Mouse (Mus musculus) G1E (cell line): ENCODE measurements around the gene Rpl15. TPM values are rescaled to one million over a fixed set of nuclear protein-coding genes. Genes with fewer than 3 reads are reported as not detected.
"Not testable (repeated sequence)": the region's sequence is repeated elsewhere in the genome, so short reads cannot be mapped to it uniquely, and the experiment has no call there.

ENCODE experiments used
- ATAC-seq: 2 replicates; pipeline ENCODE4 v1.8.0; 2016; ENCODE audit warnings: mild to moderate bottlenecking; ENCODE audit not compliant: insufficient number of reproducible peaks, poor library complexity, low FRiP score, severe bottlenecking; ENCODE audit errors: extremely low read depth
- DNase-seq: peaks from one replicate; pipeline ENCODE4 v3.0.0; 2012; ENCODE audit warnings: low spot score
- H3K27me3 ChIP-seq: 2 replicates; pipeline ENCODE4 v1.6.1; 2012; ENCODE audit warnings: mild to moderate bottlenecking, low read length, inconsistent platforms; ENCODE audit not compliant: insufficient read depth
- H3K36me3 ChIP-seq: replicated peaks from 2 replicates; pipeline ENCODE3; 2012; ENCODE audit warnings: mild to moderate bottlenecking, inconsistent platforms
- H3K4me1 ChIP-seq: 2 replicates; pipeline ENCODE4 v1.6.1; 2012; ENCODE audit warnings: low read depth, low read length, inconsistent platforms, mixed read lengths; ENCODE audit not compliant: insufficient read depth
- H3K4me3 ChIP-seq: 2 replicates; pipeline ENCODE4 v1.5.1; 2012; ENCODE audit warnings: low read depth, mild to moderate bottlenecking, inconsistent platforms, low read length, moderate library complexity, mixed read lengths
- H3K9me3 ChIP-seq: replicated peaks from 2 replicates; pipeline ENCODE4 v1.6.1; 2012; ENCODE audit warnings: inconsistent platforms
- CTCF ChIP-seq: IDR thresholded peaks from 2 replicates; pipeline ENCODE4 v1.5.1; 2012; ENCODE audit warnings: low read depth, low read length, inconsistent platforms, mixed read lengths
- GATA1 ChIP-seq: IDR thresholded peaks from 2 replicates; pipeline ENCODE4 v1.6.1; 2012; ENCODE audit warnings: borderline replicate concordance, low read length, inconsistent platforms, mixed read lengths
- GATA2 ChIP-seq: IDR thresholded peaks from 2 replicates; pipeline ENCODE4 v1.6.1; 2012; ENCODE audit warnings: low read depth, low read length, inconsistent platforms, borderline replicate concordance
- POLR2AphosphoS5 ChIP-seq: IDR thresholded peaks from 2 replicates; pipeline ENCODE4 v1.6.1; 2012; ENCODE audit warnings: low read depth, low read length, inconsistent platforms; ENCODE audit not compliant: insufficient replicate concordance
- TAL1 ChIP-seq: conservative IDR thresholded peaks from 2 replicates; pipeline ENCODE4 v1.6.1; 2012; ENCODE audit warnings: low read depth, low read length, inconsistent platforms, mixed read lengths
- polyA plus RNA-seq: library from polyadenylated mRNA; stranded (reverse); fragments of >175 nt; gene quantifications from 2 replicates; pipeline ENCODE4 v1.2.3, GENCODE M21; 2012
- total RNA-seq, 2 experiments: library from RNA; stranded (forward) in 1 of 2; stranded (reverse) in 1 of 2; fragments of 200-1000 nt in 1 of 2; fragments of >200 nt in 1 of 2; fragmentation: Nextera tagmentation in 1 of 2; gene quantifications; 2 replicates each; pipeline ENCODE4 v1.2.3; 2014 to 2017

Gene Rpl15
- total and polyA plus RNA-seq, 3 experiments = 145 to 2,038 (median 1,734) TPM

DNA sequence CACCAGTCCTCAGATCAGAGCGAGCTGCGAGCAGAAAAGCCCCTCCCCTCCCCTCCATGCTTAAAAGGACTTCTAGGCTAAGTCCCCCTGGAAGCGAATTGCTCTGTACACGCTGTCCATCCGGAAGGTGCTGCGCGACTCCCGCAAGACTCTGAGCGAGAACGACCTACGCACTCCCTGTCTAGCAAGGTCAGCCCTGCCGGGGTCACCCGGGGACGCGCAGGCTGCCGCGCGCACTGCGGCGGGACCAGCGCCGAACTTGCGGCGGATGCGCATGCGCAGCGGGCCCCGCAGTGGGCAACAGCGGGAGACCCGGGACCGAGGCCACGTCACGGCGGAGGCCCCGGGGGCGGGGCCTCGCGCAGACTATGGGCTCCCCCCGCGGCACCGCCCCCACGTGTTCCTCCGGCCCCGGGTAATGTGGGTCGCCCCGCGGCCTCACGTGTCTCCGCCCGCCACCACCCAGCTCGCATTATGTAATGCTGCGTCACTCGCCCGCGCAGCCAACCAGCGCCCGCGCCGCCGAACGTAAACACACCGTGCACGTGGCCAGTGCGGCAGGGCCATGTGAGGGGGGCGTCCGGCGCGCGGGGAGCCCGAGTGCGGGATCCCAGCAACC lies 33.0 kb downstream of the Rpl15 start:
- H3K9me3 ChIP-seq = no peaks in the 10 kb centered on the region
- H3K4me3 ChIP-seq = peak overlapping the region; percentile 83
- TF ChIP-seq GATA1 = no peak
- TF ChIP-seq POLR2AphosphoS5 = no peak
- TF ChIP-seq CTCF = no peak
- TF ChIP-seq TAL1 = no peak
- TF ChIP-seq GATA2 = no peak
- ATAC-seq (peak; percentile 84), DNase-seq (peak; percentile 98)
- H3K4me1 ChIP-seq = peaks cover 17% of the 10 kb centered on the region
- H3K36me3 ChIP-seq = no peaks in the 10 kb centered on the region
- H3K27me3 ChIP-seq = peaks cover 5% of the 10 kb centered on the region; the same call in 1 of the 2 replicates

DNA sequence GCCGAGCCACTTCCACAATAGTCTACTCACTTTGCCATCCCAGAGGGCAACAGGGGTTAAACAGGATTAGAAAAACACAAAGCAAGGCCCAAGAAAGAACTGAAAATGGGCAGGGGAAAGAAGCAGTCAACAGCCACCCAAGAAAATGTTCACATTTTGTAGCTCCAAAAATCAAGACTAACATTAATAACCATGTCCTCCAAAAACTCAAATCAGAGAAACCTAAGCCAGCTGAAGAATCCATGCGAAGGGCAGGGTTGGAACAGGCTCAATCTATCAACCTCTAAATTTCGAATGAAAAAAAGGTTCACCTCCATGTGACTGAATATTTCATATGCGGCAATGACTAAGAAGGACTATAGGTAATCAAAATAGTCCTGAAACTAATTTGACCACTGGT lies 33.8 kb downstream of the Rpl15 start:
- ATAC-seq = no peak
- Histone ChIP-seq H3K4me3 (no peak overlapping the region), H3K4me1 (peaks cover 17% of the 10 kb centered on the region), H3K27me3 (no peaks in the 10 kb centered on the region), H3K9me3 (no peaks in the 10 kb centered on the region), H3K36me3 (no peaks in the 10 kb centered on the region)
- DNase-seq = no peak
- TF ChIP-seq CTCF (no peak), GATA1 (no peak), TAL1 (no peak), POLR2AphosphoS5 (no peak), GATA2 (no peak)

DNA sequence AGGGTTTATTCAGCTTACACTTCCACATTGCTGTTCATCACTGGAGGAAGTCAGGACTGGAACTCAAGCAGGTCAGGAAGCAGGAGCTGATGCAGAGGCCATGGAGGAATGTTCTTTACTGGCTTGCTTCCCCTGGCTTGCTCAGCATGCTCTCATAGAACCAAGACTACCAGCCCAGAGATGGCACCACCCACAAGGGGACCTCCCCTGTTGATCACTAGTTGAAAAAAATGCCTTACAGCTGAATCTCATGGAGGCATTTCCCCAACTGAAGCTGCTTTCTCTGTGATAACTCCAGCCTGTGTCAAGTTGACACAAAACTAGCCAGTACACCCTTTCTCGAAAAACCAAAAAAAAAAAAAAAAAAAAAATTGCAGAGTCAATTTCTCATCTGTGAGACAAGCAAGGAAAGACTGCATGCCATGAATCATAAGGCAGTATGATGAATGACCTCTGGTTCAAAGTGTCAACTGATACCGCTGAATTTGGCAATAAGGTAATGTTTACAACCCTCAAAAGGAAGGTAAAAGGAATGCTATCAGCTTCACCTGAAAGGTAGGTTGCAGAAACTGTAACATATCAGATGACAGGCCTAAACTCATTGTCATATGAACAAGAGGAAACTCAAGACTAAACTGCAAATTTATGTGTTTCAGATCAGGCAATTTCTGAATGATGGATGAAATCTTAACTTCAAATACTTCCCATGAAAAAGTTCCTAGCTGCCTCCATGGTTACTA lies 34.5 kb downstream of the Rpl15 start:
- not testable (repeated sequence) for H3K9me3 ChIP-seq, ATAC-seq

DNA sequence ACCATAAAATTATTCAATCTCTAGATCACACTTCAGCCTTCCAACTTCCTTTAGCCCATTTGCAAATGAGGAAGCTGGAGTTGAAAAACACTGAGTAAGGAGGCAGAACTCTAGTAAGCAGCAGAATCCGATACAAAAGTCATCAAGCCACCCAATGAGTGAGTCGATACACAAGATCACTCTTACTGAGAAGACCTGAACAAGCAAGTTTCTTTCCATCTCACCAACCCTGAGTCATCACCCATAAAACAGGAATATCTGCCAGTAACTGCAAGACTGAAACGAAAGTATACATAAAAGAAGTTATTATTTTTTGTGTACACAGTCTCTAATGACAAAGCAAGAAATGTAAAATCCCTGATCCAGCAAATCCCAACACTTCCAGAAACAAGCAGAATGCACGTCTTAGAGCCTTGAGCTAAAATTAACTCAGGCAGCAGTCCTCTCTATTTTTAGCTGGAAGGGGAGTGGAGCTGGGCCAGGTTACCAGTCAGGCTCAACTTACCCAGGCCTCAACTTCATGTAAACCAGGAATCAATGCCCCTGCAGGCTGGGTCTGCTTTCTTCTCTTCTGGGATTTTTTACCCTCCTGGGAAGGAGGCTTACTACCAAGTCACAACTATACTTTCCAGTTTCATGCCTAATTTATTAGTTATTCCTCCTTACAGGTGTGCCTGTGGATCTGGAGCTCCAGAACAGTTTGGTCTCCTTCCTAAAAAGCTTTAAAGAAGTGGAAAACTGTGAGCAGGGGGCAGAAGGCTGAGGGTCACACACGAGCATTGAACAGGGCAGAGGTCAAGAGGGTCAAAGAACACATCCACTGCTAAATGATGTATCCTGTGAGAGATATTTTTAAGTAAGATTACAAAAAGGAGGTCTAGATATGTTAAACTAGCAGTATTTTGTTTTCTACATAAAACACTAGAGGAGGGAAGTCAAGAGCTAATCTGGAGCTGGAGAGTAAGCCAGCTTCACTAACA lies 36.9 kb downstream of the Rpl15 start:
- Histone ChIP-seq H3K4me1 (peaks cover 11% of the 10 kb centered on the region), H3K4me3 (no peak overlapping the region), H3K36me3 (no peaks in the 10 kb centered on the region), H3K27me3 (no peaks in the 10 kb centered on the region), H3K9me3 (no peaks in the 10 kb centered on the region)
- TF ChIP-seq CTCF (no peak), GATA1 (no peak), POLR2AphosphoS5 (no peak)
- ATAC-seq (no peak), DNase-seq (no peak)

More for the DNA sequence above, 34.5 kb downstream of the Rpl15 start:
- H3K36me3 ChIP-seq, DNase-seq, H3K4me3 ChIP-seq, H3K27me3 ChIP-seq: not testable (repeated sequence)
- peaks cover 17% of the 10 kb centered on the region for H3K4me1 ChIP-seq

DNA sequence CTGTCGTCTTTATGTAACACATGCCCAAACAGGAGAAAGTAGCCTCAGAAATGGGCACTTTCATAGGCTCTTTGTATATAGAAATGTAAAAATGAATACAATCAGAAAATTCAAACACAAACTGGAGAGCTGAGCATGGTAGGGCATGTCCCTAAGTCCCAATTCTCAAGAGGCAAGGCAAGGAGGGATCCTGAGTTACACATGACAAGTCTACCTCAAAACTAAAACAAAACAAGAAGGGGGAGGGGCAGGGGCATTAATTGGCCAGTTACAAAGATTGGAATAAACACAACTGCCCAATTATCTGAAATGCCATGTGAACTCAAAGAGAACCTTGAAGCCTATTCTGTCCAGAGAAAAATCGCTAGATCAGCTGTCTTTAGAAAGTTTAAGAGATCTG lies 38.1 kb downstream of the Rpl15 start:
- TF ChIP-seq POLR2AphosphoS5 = no peak
- TF ChIP-seq CTCF = no peak
- TF ChIP-seq GATA2 = no peak
- TF ChIP-seq GATA1 = no peak
- TF ChIP-seq TAL1 = no peak
- Histone ChIP-seq H3K4me3 (no peak overlapping the region), H3K4me1 (peaks cover 3% of the 10 kb centered on the region), H3K36me3 (no peaks in the 10 kb centered on the region), H3K27me3 (no peaks in the 10 kb centered on the region), H3K9me3 (no peaks in the 10 kb centered on the region)
- DNase-seq (no peak), ATAC-seq (no peak)

DNA sequence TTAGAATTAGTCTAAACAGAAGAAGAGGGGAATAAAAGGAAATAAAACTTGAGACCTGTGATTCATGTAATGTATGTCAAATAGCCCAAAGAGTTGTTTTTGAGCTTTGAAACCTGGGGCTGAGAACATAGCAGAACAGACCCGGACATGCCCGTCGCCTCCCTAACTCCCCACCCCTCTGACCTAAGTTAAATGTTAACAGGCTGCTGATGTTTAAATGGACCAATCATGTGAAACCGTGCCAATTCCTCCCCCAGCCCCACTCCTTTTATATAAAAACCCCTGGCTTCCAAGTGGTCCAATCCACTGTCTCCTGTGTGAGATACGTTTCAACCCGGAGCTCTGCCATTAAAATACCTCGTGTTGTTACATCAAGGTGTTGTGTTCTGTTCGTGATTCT lies 39.3 kb downstream of the Rpl15 start:
- not testable (repeated sequence) for H3K4me1 ChIP-seq, H3K9me3 ChIP-seq, DNase-seq, ATAC-seq, H3K36me3 ChIP-seq, H3K4me3 ChIP-seq, H3K27me3 ChIP-seq

DNA sequence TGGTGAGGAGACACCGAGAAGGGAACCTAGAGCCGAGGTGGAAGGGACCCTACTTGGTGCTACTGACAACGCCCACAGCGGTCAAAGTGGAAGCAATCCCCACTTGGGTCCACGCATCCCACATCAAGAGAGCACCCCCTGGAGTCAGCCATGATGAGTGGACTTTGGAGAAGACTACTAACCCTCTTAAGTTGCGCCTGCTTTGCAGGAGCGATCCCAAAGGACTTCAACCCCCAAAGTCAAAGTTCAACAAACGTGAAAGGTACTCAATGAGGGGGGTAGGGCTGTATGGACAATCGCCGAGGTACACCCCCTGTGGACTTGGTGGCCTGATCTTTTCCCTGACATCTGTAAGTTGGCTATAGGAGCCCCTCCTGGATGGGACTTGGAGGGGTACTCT lies 41.4 kb downstream of the Rpl15 start:
- ATAC-seq, H3K4me3 ChIP-seq, H3K36me3 ChIP-seq, H3K9me3 ChIP-seq, H3K27me3 ChIP-seq, DNase-seq, H3K4me1 ChIP-seq: not testable (repeated sequence)

DNA sequence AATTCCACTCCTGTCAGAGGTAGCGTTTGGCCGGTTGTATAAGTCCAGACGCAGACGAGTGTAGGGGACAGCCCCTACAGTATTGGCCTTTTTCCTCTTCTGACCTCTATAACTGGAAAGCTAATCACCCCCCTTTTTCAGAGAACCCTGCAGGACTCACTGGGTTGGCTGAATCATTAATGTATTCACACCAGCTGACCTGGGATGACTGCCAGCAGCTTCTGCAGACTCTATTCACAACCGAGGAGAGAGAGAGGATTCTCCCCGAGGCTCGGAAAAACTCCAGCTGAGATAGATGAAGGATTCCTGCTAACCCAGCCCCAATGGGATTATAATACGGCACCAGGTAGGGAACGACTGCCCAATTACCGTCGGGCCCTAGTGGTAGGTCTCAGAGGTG lies 45.0 kb downstream of the Rpl15 start:
- not testable (repeated sequence) for H3K9me3 ChIP-seq, H3K4me3 ChIP-seq, DNase-seq, H3K36me3 ChIP-seq, ATAC-seq, H3K4me1 ChIP-seq, H3K27me3 ChIP-seq

DNA sequence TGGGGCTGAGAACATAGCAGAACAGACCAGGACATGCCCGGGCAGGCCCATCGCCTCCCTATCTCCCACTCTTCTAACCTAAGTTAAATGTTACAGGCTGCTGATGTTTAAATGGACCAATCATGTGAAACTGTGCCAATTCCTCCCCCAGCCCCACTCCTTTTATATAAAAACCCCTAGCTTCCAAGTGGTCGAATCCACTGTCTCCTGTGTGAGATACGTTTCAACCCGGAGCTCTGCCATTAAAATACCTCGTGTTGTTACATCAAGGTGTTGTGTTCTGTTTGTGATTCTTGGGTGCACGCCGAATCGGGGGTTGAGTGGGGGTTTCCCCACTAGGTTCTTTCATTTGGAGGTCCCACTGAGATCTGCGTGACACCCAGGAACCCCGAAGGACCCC lies 45.8 kb downstream of the Rpl15 start:
- not testable (repeated sequence) for DNase-seq, H3K36me3 ChIP-seq, H3K4me1 ChIP-seq, H3K27me3 ChIP-seq, H3K9me3 ChIP-seq, H3K4me3 ChIP-seq, ATAC-seq
